Mouse (Mus musculus): ENCODE measurements around the gene 2610001J05Rik. TPM values are rescaled to one million over a fixed set of nuclear protein-coding genes. Genes with fewer than 3 reads are reported as not detected.

2610001J05Rik gene
- polyA plus RNA-seq, 1 experiment, result 56.6 TPM

DNA sequence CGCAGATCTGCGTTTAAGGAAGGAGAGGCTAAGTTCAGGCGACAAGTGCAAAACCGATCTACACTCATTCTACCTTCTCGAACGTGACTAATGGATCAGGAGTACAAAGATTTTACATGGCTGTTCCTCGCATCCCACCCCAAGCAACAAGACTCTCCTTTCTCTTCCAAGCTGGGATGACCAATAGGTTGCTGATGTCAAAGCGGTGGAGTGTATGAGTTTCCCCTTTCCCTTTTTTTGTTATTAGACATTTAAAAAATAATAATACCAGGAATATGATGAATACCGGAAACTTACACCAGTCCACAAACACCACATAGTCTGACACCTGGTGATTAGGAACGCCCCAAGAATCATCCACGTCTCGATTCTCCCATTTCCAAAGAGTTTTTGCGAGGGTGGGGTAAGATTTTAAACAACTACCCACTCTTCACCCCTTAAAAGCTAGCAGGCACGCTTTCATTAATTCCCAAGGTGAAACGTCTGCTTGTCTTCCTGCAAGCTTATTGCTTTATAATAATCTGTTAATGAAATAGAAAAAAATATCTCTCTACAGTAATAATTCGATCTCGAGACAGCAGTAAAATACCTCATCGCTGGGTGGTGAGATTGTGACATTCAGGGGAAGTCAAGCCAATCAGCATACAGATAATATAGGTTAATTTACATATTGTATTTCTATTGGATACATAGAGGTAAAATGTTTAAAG lies 31.8 kb downstream of the 2610001J05Rik start, which contains the start of gene Gpr85:
TSS of gene Gpr85 (minus strand) at position 598 of the 710 bp plus-strand sequence.
- Histone ChIP-seq H3K4me3 (ENCODE audit: insufficient read depth, low read depth, low read length) (peak within 1 kb of the TSS; percentile 56), H3K27ac (replicated peaks; ENCODE audit: low read depth, low read length) (no peak within 1 kb of the TSS), H3K4me1 (ENCODE audit: control insufficient read depth, insufficient read depth, insufficient read length, low read length) (no peaks in the 10 kb centered on the region; the same call in 1 of the 2 replicates)

DNA sequence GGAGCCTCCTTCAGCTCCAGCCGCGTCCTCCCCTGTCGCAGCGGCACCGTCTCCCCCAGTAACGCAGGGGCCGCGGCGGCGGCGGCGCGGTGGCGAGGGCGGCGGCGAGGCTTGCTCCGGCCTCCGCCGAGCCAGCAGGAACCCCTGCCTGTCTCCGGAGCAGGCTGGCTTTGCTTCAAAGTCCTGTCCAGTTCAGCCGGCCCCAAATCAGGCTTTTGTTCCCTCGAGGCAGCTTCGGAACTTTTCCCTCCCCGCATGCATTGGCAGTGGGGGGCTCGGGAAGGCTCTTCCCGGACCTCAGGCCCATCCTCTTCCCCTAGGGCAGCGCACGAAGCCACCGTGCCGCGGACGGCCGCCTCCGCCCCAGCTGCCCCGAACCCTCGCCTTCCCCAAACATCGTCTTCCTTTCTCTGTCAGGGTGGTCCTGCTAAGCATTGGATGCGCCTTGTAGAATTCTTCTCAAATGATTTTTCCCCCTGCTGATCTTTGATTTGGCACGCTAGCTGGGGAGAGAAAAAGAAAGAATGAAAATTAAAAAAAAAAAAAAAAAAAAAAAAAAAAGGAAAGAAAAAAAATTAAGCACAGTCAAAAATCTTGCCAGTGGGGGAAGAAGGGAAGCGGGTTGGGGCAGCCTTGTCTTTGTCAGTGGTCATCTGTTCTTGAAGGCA lies 32.5 kb downstream of the 2610001J05Rik start:
- Histone ChIP-seq H3K4me3 (ENCODE audit: insufficient read depth, low read depth, low read length) (peak overlapping the region; percentile 56), H3K27ac (replicated peaks; ENCODE audit: low read depth, low read length) (no peak overlapping the region), H3K4me1 (ENCODE audit: control insufficient read depth, insufficient read depth, insufficient read length, low read length) (no peaks in the 10 kb centered on the region; the same call in 1 of the 2 replicates)

DNA sequence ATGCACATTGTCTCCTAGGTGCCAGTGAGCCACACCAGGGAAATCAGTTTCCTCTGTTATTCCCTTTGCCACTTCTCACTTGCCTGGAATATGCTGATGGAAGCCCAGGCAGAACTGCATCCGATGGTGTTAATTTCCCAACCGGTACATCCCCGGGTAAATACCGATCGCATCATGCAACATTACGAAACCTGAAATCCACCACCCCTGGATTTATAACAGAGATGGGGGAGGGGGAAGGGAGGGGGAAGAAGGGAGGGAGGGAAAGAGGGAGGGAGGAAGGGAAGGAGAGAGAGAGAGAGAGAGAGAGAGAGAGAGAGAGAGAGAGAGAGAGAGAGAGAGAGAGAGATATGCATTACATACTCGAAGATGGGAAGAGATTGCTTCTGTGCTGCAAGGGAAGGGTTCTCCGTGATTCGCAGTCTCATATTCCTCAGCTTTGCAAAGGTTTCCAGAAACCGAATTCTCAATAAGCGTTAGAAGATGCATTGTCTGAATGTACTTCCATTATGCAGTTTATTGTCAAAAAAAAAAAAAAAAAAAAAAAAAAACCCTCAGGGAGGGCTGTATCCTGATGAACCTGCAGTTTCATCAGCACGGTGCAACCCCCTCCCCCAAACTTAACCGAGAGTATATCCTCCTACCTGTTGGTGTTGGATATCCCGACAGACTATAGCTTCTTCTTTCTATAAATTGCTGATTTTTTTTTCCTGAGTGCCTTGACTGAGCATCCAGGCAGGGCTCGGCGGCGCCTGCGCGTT lies 33.2 kb downstream of the 2610001J05Rik start:
- no peak overlapping the region for H3K27ac ChIP-seq (replicated peaks; ENCODE audit: low read depth, low read length)
- no peaks in the 10 kb centered on the region; the same call in 1 of the 2 replicates for H3K4me1 ChIP-seq (ENCODE audit: control insufficient read depth, insufficient read depth, insufficient read length, low read length)
- peak overlapping the region; percentile 56 for H3K4me3 ChIP-seq (ENCODE audit: insufficient read depth, low read depth, low read length)

DNA sequence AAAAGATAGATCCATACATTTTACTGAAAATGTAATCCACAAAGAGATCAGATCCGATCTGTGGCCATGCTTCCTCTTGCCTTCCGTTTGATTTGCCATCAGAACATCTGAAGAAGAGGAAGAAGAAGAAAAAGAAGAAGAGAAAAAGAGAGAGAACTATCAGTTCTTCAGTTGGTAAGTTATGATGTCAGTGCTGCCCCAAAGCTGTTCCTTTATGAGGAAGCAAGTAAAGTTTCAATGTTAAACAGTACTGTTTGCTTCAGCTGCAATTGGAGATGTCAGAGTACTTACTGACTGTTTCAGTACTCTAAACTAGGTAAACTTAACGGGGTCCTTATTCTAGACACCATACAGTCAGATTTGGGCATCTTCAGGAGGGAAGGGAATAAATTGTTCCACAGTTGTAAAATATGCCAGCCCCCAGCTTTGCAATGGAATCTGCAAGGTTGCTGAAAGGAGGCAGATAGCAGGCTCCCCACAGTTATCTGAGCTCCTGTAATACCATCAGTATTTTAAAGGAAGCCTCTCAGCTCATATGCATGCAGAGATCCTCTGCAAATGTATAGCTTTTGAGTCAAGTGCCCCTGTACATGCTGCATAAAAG lies 34.2 kb downstream of the 2610001J05Rik start:
- Histone ChIP-seq H3K27ac (replicated peaks; ENCODE audit: low read depth, low read length) (no peak overlapping the region), H3K4me3 (ENCODE audit: insufficient read depth, low read depth, low read length) (no peak overlapping the region), H3K4me1 (ENCODE audit: control insufficient read depth, insufficient read depth, insufficient read length, low read length) (no peaks in the 10 kb centered on the region; the same call in 1 of the 2 replicates)

DNA sequence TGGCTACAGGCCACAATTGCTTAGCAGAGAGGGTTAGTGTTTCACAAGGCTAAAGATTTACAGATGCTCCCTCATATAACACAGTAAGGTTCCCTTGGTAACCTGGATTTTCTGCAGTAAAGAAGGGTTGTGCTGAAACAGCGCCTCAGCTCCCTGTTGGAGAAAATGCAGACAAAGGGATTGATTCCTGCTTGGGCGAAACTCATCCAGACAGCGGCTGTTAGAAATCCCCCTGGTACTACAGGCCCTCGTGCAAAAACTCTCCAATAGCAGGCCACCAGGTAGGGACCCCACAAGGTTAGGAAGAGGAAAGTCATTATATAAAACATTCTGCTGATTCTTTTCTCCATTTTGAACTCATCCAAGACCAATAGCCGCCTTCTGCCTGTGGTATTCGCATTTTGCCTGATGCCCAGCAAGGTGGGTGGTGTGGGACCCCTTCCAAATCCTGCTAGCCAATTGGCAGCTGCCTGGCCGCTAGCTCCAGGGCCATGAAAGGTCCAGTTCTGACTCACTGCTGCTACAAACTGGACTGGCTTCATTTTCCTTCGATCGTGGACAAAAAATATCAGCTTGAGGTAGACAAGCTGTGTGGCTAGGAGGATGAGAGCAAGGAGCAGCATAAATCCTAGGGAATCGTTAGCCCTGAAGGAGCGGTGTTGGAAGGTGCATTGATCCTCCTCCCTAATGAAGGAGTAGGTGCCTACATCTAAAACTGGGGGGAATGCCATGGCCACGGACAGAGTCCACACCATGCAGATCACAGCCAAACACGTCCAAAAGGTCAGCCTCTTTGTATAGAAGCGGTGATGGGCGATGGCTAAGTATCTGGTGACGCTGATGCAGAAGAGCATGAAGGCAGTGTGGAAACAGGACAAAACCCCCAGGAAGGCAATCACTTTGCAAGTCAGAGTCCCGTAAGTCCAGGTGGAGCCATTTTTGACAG lies 35.3 kb downstream of the 2610001J05Rik start:
- no peak overlapping the region for H3K27ac ChIP-seq (replicated peaks; ENCODE audit: low read depth, low read length)
- H3K4me1 ChIP-seq (ENCODE audit: control insufficient read depth, insufficient read depth, insufficient read length, low read length), result no peaks in the 10 kb centered on the region; the same call in 1 of the 2 replicates
- no peak overlapping the region for H3K4me3 ChIP-seq (ENCODE audit: insufficient read depth, low read depth, low read length)

DNA sequence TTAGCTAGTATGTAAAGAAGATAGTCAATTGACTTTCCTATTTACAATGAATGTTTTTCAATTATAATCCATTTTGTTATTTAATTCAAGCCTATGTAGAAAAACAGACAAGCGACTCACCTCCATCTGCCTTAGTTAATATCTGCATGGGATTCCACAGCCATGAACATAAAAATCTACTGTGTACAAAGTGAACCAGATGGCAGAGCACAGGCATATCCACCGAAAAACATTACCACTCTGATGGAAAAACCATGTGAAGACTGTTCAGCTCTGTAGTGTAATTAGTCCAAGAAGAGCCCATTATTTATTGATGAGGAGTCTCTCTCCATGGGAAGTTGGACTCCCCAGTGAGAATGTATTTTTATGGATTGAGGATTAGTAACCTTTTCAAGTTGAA lies 38.5 kb downstream of the 2610001J05Rik start:
- no peak overlapping the region for H3K4me3 ChIP-seq (ENCODE audit: insufficient read depth, low read depth, low read length)
- no peak overlapping the region for H3K27ac ChIP-seq (replicated peaks; ENCODE audit: low read depth, low read length)
- no peaks in the 10 kb centered on the region; the same call in 1 of the 2 replicates for H3K4me1 ChIP-seq (ENCODE audit: control insufficient read depth, insufficient read depth, insufficient read length, low read length)

- no peak overlapping the region for H3K27ac ChIP-seq (replicated peaks; ENCODE audit: low read depth, low read length)
- no peak overlapping the region for H3K4me3 ChIP-seq (ENCODE audit: insufficient read depth, low read depth, low read length)
- no peaks in the 10 kb centered on the region for H3K4me1 ChIP-seq (ENCODE audit: control insufficient read depth, insufficient read depth, insufficient read length, low read length)
Measured at GRCm38 (mm10) chr6:13828877-13829276, 42.4 kb downstream of the 2610001J05Rik start.

Other genes starting within 250 kb of the 2610001J05Rik start
- gene Bmt2, start 193.6 kb downstream of the 2610001J05Rik start, polyA plus RNA-seq (2012; ENCODE audit: insufficient read depth, insufficient read length, missing spikeins), result 6.3 and 6.5 TPM in 2 replicates
- gene Gpr85, start 31.6 kb downstream of the 2610001J05Rik start, polyA plus RNA-seq (2012; ENCODE audit: insufficient read depth, insufficient read length, missing spikeins), result not detected in 2 replicates

Data from brown adipose tissue, adult 24 weeks (tissue).